Mouse (Mus musculus) layer of hippocampus, adult 6 months (tissue): ENCODE measurements around the gene Mgrn1. TPM values are rescaled to one million over a fixed set of nuclear protein-coding genes. Genes with fewer than 3 reads are reported as not detected.

ENCODE experiments used
- long read RNA-seq, 2 experiments: library from polyadenylated mRNA; unstranded; transcript quantifications; one replicate each; pipeline ENCODE4 v2.0.0; 2019 to 2020
- polyA plus RNA-seq: library from polyadenylated mRNA; unstranded; fragments of <200 nt; fragmentation: Nextera tagmentation; gene quantifications from 2 replicates; pipeline ENCODE4 v1.2.3, GENCODE M21; 2021

Mgrn1 gene
- polyA plus RNA-seq, result 95.1 and 98.6 TPM in 2 replicates
- long read RNA-seq, experiment 1, transcript Mgrn1-202 (17 exons, 3,138 nt), result major isoform, 59 of 155 reads
- long read RNA-seq, experiment 1, transcript Mgrn1-201 (16 exons, 3,095 nt), result minor isoform, 18 of 155 reads
- long read RNA-seq, experiment 1, transcript Mgrn1-203 (17 exons, 2,250 nt), result minor isoform, 8 of 155 reads
- long read RNA-seq, experiment 1, partial matches to known transcripts, result 49 of 155 reads
- long read RNA-seq, experiment 1, other reads (novel, unspliced or antisense), result 20 of 155 reads
- long read RNA-seq, experiment 2, transcript Mgrn1-202 (17 exons, 3,138 nt), result major isoform, 345 of 747 reads
- long read RNA-seq, experiment 2, transcript Mgrn1-203 (17 exons, 2,250 nt), result minor isoform, 54 of 747 reads
- long read RNA-seq, experiment 2, transcript Mgrn1-201 (16 exons, 3,095 nt), result minor isoform, 106 of 747 reads
- long read RNA-seq, experiment 2, partial matches to known transcripts, result 57 of 747 reads
- long read RNA-seq, experiment 2, other reads (novel, unspliced or antisense), result 182 of 747 reads

GRCm38 (mm10) chr16:4885760-4886689, at the start of gene Mgrn1:
TSS of gene Mgrn1 (plus strand) at chr16:4886249.

GRCm38 (mm10) chr16:4880136-4880825, 5.8 kb upstream of the Mgrn1 start, which contains the start of gene Ubald1:
TSS of gene Ubald1 (minus strand) at chr16:4880315.

GRCm38 (mm10) chr16:4938461-4938860, 52.4 kb downstream of the Mgrn1 start, which contains the start of gene Nudt16l1:
TSS of gene Nudt16l1 (plus strand) at chr16:4938761.

GRCm38 (mm10) chr16:4963797-4964709, 78.0 kb downstream of the Mgrn1 start, which contains the start of gene Anks3:
TSS of gene Anks3 (minus strand) at chr16:4964205.

Other genes starting within 250 kb of the Mgrn1 start
- 3.2 and 4.1 TPM in 2 replicates for gene Vasn, start 246.3 kb upstream of the Mgrn1 start, polyA plus RNA-seq
- 71.2 and 71.7 TPM in 2 replicates for gene Dnaja3, start 246.3 kb upstream of the Mgrn1 start, polyA plus RNA-seq
- 38.7 and 54.3 TPM in 2 replicates for gene Coro7, start 206.5 kb upstream of the Mgrn1 start, polyA plus RNA-seq
- 24.5 and 25.1 TPM in 2 replicates for gene Nmral1, start 166.9 kb upstream of the Mgrn1 start, polyA plus RNA-seq
- 169 and 176 TPM in 2 replicates for gene Hmox2, start 159.9 kb upstream of the Mgrn1 start, polyA plus RNA-seq
- 195 and 210 TPM in 2 replicates for gene Cdip1, start 96.0 kb upstream of the Mgrn1 start, polyA plus RNA-seq
- not detected in 2 replicates for gene 4930562C15Rik, start 50.8 kb upstream of the Mgrn1 start, polyA plus RNA-seq
- 58.3 and 62.3 TPM in 2 replicates for gene Ubald1, start 5.9 kb upstream of the Mgrn1 start, polyA plus RNA-seq
- 101 TPM in 2 replicates for gene Nudt16l1, start 52.5 kb downstream of the Mgrn1 start, polyA plus RNA-seq
- 13.5 and 15.8 TPM in 2 replicates for gene Anks3, start 78.0 kb downstream of the Mgrn1 start, polyA plus RNA-seq
- not detected in 2 replicates for gene Sept12, start 111.6 kb downstream of the Mgrn1 start, polyA plus RNA-seq
- gene Smim22, start 121.0 kb downstream of the Mgrn1 start, polyA plus RNA-seq, result 1.5 and 14.4 TPM in 2 replicates
- gene Rogdi, start 127.3 kb downstream of the Mgrn1 start, polyA plus RNA-seq, result 289 and 309 TPM in 2 replicates
- 55.7 and 68.7 TPM in 2 replicates for gene Glyr1, start 163.6 kb downstream of the Mgrn1 start, polyA plus RNA-seq
- 4.0 and 4.1 TPM in 2 replicates for gene Ubn1, start 163.8 kb downstream of the Mgrn1 start, polyA plus RNA-seq
- 0.18 and 0.19 TPM in 2 replicates for gene Ppl, start 246.2 kb downstream of the Mgrn1 start, polyA plus RNA-seq